Mouse (Mus musculus): ENCODE measurements around the gene Gm21970. TPM values are rescaled to one million over a fixed set of nuclear protein-coding genes. Genes with fewer than 3 reads are reported as not detected.

Gm21970 gene
- polyA plus RNA-seq, 1 experiment from 2014 or later, result not detected

DNA sequence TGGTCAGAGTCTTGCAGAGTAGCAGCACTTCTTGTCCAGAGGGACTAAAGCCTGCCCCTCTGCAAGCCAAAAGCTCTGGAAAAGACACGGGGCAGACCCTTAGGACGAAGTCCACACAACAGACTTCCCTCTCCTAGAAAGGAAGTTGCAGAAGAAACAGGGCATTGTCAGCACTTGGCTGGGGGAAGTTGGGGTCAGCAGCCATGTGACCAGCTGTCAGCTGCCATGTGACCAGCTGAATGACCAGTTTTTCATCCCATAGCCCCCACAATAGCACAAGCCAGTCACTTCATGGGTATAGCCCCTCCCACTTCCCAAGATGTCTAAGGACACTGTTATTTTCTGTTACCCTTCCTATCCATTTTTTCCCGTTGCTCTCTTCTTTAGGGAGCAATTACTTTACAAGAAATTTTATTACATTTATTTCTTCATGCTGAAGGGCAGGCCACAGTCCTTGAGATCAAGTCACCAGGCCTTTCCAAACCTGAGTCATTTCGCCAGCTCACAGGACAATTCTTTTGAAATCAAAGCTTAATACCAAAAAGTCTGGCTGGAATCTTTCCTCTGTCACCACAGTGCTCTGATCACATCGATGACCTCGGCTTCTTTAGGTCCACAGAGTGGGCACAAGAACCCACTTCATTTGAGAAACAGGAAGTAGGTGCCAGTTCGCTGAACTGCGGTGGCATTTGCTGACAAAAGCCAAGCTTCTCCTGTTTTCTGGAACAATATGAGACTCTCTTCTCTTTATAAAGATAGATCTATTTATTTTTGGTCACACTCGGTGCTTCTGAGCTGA is 24.1 kb downstream of the Gm21970 start:
- Histone ChIP-seq H3K4me1 (replicated peaks; ENCODE audit: control insufficient read depth, insufficient read depth, low read length) (peaks cover 16% of the 10 kb centered on the region), H3K4me3 (ENCODE audit: low read depth, low read length) (no peak overlapping the region), H3K27me3 (replicated peaks; ENCODE audit: control insufficient read depth, insufficient read depth, low read length) (no peaks in the 10 kb centered on the region), H3K9me3 (ENCODE audit: control insufficient read depth, low read length) (no peaks in the 10 kb centered on the region), H3K36me3 (ENCODE audit: control insufficient read depth, insufficient read depth, low read length) (peaks cover 24% of the 10 kb centered on the region), H3K27ac (ENCODE audit: low read depth, low read length) (no peak overlapping the region), H3K9ac (ENCODE audit: low read depth, low read length) (no peak overlapping the region), H3K4me2 (no peak overlapping the region)
- WGBS, result 84% methylated on average over 9 of the region's 9 CpGs
- DNase-seq (ENCODE audit: low spot score) (no peak), ATAC-seq (replicated peaks; ENCODE audit: low FRiP score) (no peak)

DNA sequence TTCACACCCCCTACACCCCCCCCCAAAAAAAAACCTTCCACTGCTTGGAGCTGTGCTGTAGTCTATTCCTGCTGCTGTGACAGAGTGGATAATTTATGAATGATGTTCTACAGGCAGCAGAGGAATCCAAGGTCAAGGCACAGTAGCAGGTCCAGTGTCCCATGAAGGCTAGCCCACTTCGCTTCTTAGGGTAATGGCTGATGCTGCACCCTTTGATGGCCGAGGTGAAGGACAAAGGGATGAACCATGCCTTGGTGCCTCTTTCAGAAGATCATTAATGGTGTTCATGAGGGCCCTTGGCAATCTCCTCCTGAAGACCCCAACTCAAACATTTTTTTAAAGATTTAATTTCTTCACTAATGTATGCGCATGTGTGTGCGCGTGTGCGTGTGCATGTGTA is 24.8 kb downstream of the Gm21970 start:
- DNase-seq (ENCODE audit: low spot score) (no peak), ATAC-seq (replicated peaks; ENCODE audit: low FRiP score) (no peak; the same call in 1 of the 2 replicates)
- WGBS, result 97% methylated on average over 6 of the region's 6 CpGs
- H3K4me2 ChIP-seq, result no peak overlapping the region
- H3K27me3 ChIP-seq (replicated peaks; ENCODE audit: control insufficient read depth, insufficient read depth, low read length), result no peaks in the 10 kb centered on the region
- H3K4me3 ChIP-seq (ENCODE audit: low read depth, low read length), result no peak overlapping the region
- H3K36me3 ChIP-seq (ENCODE audit: control insufficient read depth, insufficient read depth, low read length), result peaks cover 26% of the 10 kb centered on the region
- no peak overlapping the region for H3K27ac ChIP-seq (ENCODE audit: low read depth, low read length)
- no peaks in the 10 kb centered on the region for H3K9me3 ChIP-seq (ENCODE audit: control insufficient read depth, low read length)
- H3K9ac ChIP-seq (ENCODE audit: low read depth, low read length), result no peak overlapping the region
- peaks cover 16% of the 10 kb centered on the region for H3K4me1 ChIP-seq (replicated peaks; ENCODE audit: control insufficient read depth, insufficient read depth, low read length)

GRCm38 (mm10) chr16:91416938-91417337 is 25.4 kb downstream of the Gm21970 start:
- Histone ChIP-seq H3K4me2 (no peak overlapping the region), H3K27ac (ENCODE audit: low read depth, low read length) (0 out of 2 replicates have a peak overlapping the region, but pooled peaks have one; percentile 22), H3K9ac (ENCODE audit: low read depth, low read length) (no peak overlapping the region), H3K9me3 (ENCODE audit: control insufficient read depth, low read length) (no peaks in the 10 kb centered on the region), H3K27me3 (replicated peaks; ENCODE audit: control insufficient read depth, insufficient read depth, low read length) (no peaks in the 10 kb centered on the region), H3K4me1 (replicated peaks; ENCODE audit: control insufficient read depth, insufficient read depth, low read length) (peaks cover 16% of the 10 kb centered on the region), H3K4me3 (ENCODE audit: low read depth, low read length) (no peak overlapping the region), H3K36me3 (ENCODE audit: control insufficient read depth, insufficient read depth, low read length) (peaks cover 32% of the 10 kb centered on the region)
- DNase-seq (ENCODE audit: low spot score), result no peak
- ATAC-seq (replicated peaks; ENCODE audit: low FRiP score), result peak; percentile 70
- WGBS, result 63% methylated on average over 7 of the region's 7 CpGs

- Histone ChIP-seq H3K4me1 (replicated peaks; ENCODE audit: control insufficient read depth, insufficient read depth, low read length) (peaks cover 8% of the 10 kb centered on the region), H3K4me2 (no peak overlapping the region), H3K9ac (ENCODE audit: low read depth, low read length) (no peak overlapping the region), H3K27me3 (replicated peaks; ENCODE audit: control insufficient read depth, insufficient read depth, low read length) (no peaks in the 10 kb centered on the region), H3K27ac (ENCODE audit: low read depth, low read length) (no peak overlapping the region), H3K9me3 (ENCODE audit: control insufficient read depth, low read length) (no peaks in the 10 kb centered on the region), H3K36me3 (ENCODE audit: control insufficient read depth, insufficient read depth, low read length) (peaks cover 37% of the 10 kb centered on the region), H3K4me3 (ENCODE audit: low read depth, low read length) (no peak overlapping the region)
- WGBS, result 78% methylated on average over 5 of the region's 5 CpGs
- ATAC-seq (replicated peaks; ENCODE audit: low FRiP score), result no peak
- no peak for DNase-seq (ENCODE audit: low spot score)
These were observed 27.0 kb downstream of the Gm21970 start for GRCm38 (mm10) chr16:91418531-91418930.

DNA sequence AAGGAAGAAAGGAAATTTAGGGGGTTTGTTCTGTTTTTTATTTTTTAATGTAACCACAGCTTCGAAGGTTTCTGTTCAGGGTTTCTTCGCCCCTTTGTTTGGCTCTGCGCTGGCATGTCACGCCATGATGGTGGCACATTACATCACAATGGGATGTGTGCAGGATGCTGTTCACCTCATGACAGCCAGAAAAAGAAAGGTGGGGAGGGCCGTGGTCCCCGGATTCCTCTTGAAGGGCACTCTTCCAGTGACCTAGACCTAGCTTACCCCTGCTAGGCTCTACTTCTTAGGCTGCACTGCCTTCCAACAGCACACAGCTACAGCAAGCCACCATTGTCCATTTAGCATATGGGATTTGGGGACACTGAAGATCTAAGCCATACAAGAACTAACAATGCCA is 34.3 kb downstream of the Gm21970 start:
- Histone ChIP-seq H3K4me3 (ENCODE audit: low read depth, low read length) (no peak overlapping the region), H3K4me2 (no peak overlapping the region), H3K27me3 (replicated peaks; ENCODE audit: control insufficient read depth, insufficient read depth, low read length) (no peaks in the 10 kb centered on the region), H3K4me1 (replicated peaks; ENCODE audit: control insufficient read depth, insufficient read depth, low read length) (no peaks in the 10 kb centered on the region), H3K36me3 (ENCODE audit: control insufficient read depth, insufficient read depth, low read length) (peaks cover 36% of the 10 kb centered on the region), H3K27ac (ENCODE audit: low read depth, low read length) (no peak overlapping the region), H3K9ac (ENCODE audit: low read depth, low read length) (no peak overlapping the region), H3K9me3 (ENCODE audit: control insufficient read depth, low read length) (no peaks in the 10 kb centered on the region)
- ATAC-seq (replicated peaks; ENCODE audit: low FRiP score) (no peak), DNase-seq (ENCODE audit: low spot score) (no peak)
- WGBS, result 93% methylated on average over 6 of the region's 6 CpGs

DNA sequence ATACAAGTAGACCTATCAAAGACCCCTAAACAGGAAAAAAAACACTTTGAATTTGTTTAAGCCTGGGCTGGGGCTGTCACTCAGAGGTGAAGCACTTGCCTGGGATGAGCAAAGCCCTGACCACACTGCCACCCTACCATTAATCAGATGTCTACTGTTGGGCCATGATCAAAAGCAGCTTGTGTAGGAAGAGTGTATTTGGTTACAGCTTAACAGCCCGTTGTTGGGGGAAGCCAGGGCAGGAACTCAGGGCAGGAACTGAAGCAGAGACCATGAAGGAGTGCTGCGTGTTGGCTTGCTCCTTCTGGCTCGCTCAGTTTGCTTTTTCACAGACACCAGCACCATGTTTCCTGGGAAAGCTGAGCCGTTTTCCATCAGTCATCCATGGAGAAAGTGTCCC is 35.1 kb downstream of the Gm21970 start:
- ATAC-seq (replicated peaks; ENCODE audit: low FRiP score), result no peak
- H3K36me3 ChIP-seq (ENCODE audit: control insufficient read depth, insufficient read depth, low read length), result peaks cover 32% of the 10 kb centered on the region

GRCm38 (mm10) chr16:91427461-91427860 is 35.9 kb downstream of the Gm21970 start:
- Histone ChIP-seq H3K27me3 (replicated peaks; ENCODE audit: control insufficient read depth, insufficient read depth, low read length) (no peaks in the 10 kb centered on the region), H3K4me3 (ENCODE audit: low read depth, low read length) (no peak overlapping the region), H3K9me3 (ENCODE audit: control insufficient read depth, low read length) (no peaks in the 10 kb centered on the region), H3K4me1 (replicated peaks; ENCODE audit: control insufficient read depth, insufficient read depth, low read length) (no peaks in the 10 kb centered on the region), H3K4me2 (no peak overlapping the region), H3K27ac (ENCODE audit: low read depth, low read length) (no peak overlapping the region), H3K9ac (ENCODE audit: low read depth, low read length) (no peak overlapping the region), H3K36me3 (ENCODE audit: control insufficient read depth, insufficient read depth, low read length) (peaks cover 25% of the 10 kb centered on the region)
- DNase-seq (ENCODE audit: low spot score) (no peak), ATAC-seq (replicated peaks; ENCODE audit: low FRiP score) (no peak)
- 70% methylated on average over 5 of the region's 5 CpGs for WGBS

More for the DNA sequence above, 35.1 kb downstream of the Gm21970 start:
- Histone ChIP-seq H3K4me2 (no peak overlapping the region), H3K9me3 (ENCODE audit: control insufficient read depth, low read length) (no peaks in the 10 kb centered on the region), H3K27ac (ENCODE audit: low read depth, low read length) (no peak overlapping the region), H3K27me3 (replicated peaks; ENCODE audit: control insufficient read depth, insufficient read depth, low read length) (no peaks in the 10 kb centered on the region), H3K9ac (ENCODE audit: low read depth, low read length) (no peak overlapping the region), H3K4me3 (ENCODE audit: low read depth, low read length) (no peak overlapping the region), H3K4me1 (replicated peaks; ENCODE audit: control insufficient read depth, insufficient read depth, low read length) (no peaks in the 10 kb centered on the region)
- WGBS, result 81% methylated on average over 4 of the region's 4 CpGs
- DNase-seq (ENCODE audit: low spot score), result no peak

DNA sequence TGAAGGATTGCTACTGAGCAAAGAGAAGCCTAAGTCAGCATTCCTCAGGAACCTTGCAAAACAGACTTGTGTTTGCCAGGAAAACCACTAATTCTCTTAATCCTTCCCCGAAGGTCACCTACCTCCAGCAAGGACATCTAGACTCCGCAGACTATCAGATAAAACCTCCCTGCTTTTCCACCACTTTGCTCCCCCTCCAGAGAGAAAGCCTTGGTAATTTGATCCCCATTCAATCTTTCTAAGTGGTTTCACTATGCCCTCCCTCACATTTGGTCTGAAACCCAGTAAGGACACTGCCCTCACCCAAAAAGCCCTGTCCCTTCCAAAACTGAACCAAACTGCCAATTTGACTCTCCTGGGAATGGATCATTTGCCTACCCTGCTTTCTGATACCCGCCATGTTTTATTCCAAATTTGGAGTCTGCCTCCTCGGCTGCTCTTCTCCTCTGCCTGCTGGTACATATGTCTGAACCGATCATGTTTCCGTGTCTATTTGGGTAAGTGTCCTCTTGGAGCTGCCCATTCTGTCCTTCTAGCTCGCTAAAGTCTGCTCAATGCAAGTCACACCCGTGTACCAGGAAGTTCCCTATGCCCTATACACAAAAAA is 36.8 kb downstream of the Gm21970 start:
- no peak for DNase-seq (ENCODE audit: low spot score)
- no peak overlapping the region for H3K27ac ChIP-seq (ENCODE audit: low read depth, low read length)

More for the DNA sequence above, 36.8 kb downstream of the Gm21970 start:
- ATAC-seq (replicated peaks; ENCODE audit: low FRiP score), result no peak
- Histone ChIP-seq H3K27me3 (replicated peaks; ENCODE audit: control insufficient read depth, insufficient read depth, low read length) (no peaks in the 10 kb centered on the region), H3K4me3 (ENCODE audit: low read depth, low read length) (no peak overlapping the region), H3K9ac (ENCODE audit: low read depth, low read length) (no peak overlapping the region), H3K36me3 (ENCODE audit: control insufficient read depth, insufficient read depth, low read length) (peaks cover 22% of the 10 kb centered on the region), H3K4me1 (replicated peaks; ENCODE audit: control insufficient read depth, insufficient read depth, low read length) (peaks cover under 1% of the 10 kb centered on the region; the same call in 1 of the 2 replicates), H3K4me2 (no peak overlapping the region), H3K9me3 (ENCODE audit: control insufficient read depth, low read length) (no peaks in the 10 kb centered on the region)
- WGBS, result 77% methylated on average over 8 of the region's 8 CpGs

All from liver, embryonic 11.5 days (tissue).